Mouse (Mus musculus): ENCODE results near the gene Gm15446. TPM values are rescaled to one million over a fixed set of nuclear protein-coding genes. Genes with fewer than 3 reads are reported as not detected.
"Not testable (repeated sequence)": the region's sequence is repeated elsewhere in the genome, so short reads cannot be mapped to it uniquely, and the experiment has no call there.

The Gm15446 gene
- total RNA-seq (2021), result 1 to 10 TPM; 4.5 to 5.2 TPM

GRCm38 (mm10) chr5:109923261-109924071 is at the start of gene Gm15446:
Gene Gm15446, plus strand, starts transcription at chr5:109923400.
- peak; percentile 91 for DNase-seq

GRCm38 (mm10) chr5:109924129-109924528 is 929 bp downstream of the Gm15446 start:
- DNase-seq, result not testable (repeated sequence)

GRCm38 (mm10) chr5:109924936-109925335 is 1.7 kb downstream of the Gm15446 start:
- no peak for DNase-seq

GRCm38 (mm10) chr5:109950281-109950680 is 27.1 kb downstream of the Gm15446 start:
- DNase-seq, result no peak

- DNase-seq, result not testable (repeated sequence)
Observed at GRCm38 (mm10) chr5:109980743-109981142, 57.5 kb downstream of the Gm15446 start.

Other genes starting within 250 kb of the Gm15446 start
- gene 5430403G16Rik, start 232.4 kb upstream of the Gm15446 start, total RNA-seq (2021), result under 1 TPM; 0.43 TPM
- 1 to 10 TPM; 2.5 to 4.0 TPM for gene 4930522L14Rik, start 171.5 kb upstream of the Gm15446 start, total RNA-seq (2021)
- gene Zfp932, start 73.1 kb downstream of the Gm15446 start, total RNA-seq (2021), result 10 to 100 TPM in 1 of 2 experiments, 1 to 10 TPM in 1; 9.3 to 11.2 TPM
- gene Gm17655, start 149.1 kb downstream of the Gm15446 start, total RNA-seq (2021), result 1 to 10 TPM; 2.8 to 3.3 TPM
- gene Gm35315, start 171.0 kb downstream of the Gm15446 start, total RNA-seq (2021), result not detected
- not detected for gene Plcxd1, start 176.6 kb downstream of the Gm15446 start, total RNA-seq (2021)
- 10 to 100 TPM; 32.3 to 33.6 TPM for gene Gtpbp6, start 184.8 kb downstream of the Gm15446 start, total RNA-seq (2021)
- gene Zfp605, start 186.7 kb downstream of the Gm15446 start, total RNA-seq (2021), result 1 to 10 TPM; 2.7 to 3.1 TPM
- 10 to 100 TPM; 23.5 to 23.7 TPM for gene Chfr, start 212.4 kb downstream of the Gm15446 start, total RNA-seq (2021)

Data from heart, postnatal 4 days (tissue).